Mouse (Mus musculus) cerebellum, adult 11-12 months (tissue): ENCODE results near the gene Foxi2.

Experiments used
- DNase-seq: peaks from one replicate; pipeline ENCODE4 v3.0.0; 2022

The Foxi2 gene

DNA sequence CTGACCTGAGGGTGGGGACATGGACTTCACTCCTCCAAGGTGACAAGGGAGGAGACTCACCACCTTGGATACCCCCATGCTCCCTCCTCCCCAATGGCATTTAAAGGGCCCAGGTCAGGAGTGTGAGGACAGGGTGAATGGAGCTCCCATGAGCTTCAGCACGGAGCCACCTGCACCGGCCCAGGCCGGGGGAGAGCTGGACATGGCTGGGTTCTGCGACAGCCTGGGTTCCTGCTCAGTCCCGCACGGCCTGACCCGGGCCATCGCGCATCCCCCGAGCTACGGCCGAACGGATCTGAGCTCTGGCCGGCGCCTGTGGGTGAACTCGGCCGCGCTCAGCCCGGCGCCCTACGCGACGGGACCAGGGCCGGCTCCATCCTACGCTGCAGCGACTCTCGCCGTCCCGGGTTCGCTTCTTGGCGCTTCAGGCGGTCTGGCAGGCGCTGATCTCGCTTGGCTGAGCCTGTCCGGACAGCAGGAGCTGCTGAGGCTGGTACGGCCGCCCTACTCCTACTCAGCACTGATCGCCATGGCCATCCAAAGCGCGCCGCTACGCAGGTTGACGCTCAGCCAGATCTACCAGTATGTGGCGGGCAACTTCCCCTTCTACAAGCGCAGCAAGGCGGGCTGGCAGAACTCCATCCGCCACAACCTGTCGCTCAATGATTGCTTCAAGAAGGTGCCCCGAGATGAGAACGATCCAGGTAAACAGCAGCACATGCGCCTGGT lies at the start of gene Foxi2:
TSS of gene Foxi2 (plus strand) at position 72 of the 729 bp plus-strand sequence.
- DNase-seq = no peak

DNA sequence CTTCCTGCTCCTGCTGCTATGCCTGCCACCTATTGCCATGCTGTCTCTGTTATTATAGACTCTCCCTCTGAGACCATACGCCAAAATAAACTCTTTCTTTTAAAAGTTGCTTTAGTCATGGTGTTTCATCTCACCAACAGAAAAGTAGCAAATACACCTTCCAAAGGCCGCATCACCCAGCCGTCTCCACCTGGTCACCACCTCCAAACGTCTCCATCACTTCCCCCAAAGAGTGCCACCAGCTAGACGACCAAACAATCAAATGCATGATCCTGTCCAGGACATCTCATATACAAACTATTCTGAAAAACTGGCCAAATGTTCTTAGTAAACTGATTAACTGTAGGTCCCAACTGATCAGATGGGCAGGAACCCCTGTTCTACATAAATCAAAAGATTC lies 45.5 kb upstream of the Foxi2 start:
- no peak for DNase-seq

DNA sequence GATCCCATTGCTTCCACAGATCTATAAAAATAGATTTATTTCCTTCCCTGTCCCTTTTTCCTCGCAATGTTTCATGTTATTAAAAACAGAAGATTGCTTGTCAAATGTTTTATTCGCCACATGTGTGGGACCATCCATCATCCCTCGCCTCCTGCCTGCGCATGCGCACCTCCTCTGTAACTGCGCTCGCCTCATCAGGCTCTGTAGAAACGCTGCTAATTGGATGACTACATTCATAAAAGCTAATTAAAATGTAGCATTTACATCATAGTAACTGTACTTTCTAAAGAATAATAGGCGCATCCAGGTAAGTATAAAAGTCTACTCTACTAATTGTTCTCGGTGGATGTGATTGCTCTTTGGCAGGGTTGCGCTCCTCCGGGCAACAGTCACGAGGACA lies 34.1 kb upstream of the Foxi2 start:
- no peak for DNase-seq

DNA sequence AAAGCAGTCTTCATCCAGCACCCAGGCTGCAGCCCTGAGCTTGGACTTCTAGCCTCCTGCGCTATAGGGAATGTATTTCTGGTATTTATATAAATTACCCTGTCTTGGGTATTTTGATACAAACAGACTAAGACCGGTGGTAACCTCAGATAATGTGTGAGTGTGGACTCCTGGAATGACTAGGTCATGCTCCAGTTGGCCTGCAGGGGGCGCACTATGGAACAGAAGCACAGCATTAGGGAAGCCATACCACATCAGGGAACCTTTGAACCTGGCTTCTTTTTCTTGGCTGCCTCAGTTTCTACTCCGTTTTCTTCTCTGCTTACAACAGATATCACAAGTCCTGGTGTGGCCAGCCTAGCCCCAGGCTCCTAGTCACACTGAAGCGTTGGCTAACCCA lies 33.2 kb upstream of the Foxi2 start:
- no peak for DNase-seq

DNA sequence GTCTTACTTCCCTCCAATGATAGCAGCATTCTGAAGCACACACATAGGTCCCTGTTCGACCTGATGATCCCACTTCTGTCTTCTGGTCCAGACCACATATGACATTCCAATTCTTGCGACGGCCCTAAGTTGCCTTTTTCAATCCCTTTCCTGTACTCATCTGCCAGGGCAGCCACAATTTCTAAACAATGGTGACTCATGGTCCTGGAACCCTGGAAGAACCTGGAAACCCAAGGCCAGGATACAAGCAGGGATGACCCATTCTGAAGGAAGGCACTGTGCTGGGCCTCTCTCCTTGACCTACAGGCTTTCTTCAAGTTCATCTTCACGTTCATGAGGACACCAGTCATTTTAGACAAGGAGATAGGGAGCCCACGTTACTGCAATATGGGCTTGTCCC lies 31.8 kb upstream of the Foxi2 start:
- DNase-seq = no peak

DNA sequence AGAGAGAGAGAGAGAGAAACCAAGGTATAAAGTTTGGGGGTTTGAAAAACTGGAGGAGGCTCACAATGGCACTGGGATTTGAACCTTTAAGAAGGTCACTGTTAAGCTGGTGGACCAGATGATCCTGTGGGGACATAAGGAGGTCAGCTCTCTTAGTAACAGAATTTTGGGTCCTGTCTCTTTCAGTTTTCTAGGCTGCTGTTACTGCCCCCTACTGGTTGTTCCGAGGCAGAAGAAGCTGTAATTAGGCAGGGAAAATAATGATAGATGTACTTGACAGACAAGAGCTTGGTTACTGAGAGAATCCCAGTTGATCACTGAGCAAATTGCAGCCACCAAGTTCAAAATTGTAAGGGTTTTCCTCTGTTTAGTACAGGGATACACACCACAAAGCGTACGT lies 21.1 kb upstream of the Foxi2 start:
- no peak for DNase-seq

DNA sequence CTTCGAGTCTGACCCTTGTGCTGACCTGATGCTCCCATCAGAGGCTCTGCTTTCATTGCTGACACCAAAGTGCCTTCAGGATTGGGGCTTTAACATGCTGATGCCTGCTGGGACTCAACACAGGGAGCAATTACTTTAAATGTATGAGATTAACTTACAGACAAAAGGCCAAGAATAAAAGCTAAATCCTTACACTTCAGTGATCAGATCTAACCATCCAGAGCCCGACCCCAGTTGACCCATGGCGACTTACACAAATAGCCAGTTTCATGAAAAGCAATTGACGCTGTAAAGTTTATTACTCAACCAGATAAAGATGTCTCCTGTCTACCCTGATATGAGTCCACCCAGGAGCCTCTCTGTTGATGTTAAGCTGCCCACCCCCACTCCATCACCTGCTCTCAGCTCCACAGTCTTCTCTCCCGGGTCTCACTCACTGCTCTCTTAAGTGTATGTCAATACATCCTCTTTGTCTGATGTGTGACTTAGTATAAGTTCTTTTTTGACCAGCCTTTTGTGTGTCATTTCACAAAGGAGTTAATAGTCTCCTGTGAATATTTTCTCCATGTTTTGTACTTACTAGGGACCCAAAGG lies 17.1 kb upstream of the Foxi2 start:
- DNase-seq = no peak

DNA sequence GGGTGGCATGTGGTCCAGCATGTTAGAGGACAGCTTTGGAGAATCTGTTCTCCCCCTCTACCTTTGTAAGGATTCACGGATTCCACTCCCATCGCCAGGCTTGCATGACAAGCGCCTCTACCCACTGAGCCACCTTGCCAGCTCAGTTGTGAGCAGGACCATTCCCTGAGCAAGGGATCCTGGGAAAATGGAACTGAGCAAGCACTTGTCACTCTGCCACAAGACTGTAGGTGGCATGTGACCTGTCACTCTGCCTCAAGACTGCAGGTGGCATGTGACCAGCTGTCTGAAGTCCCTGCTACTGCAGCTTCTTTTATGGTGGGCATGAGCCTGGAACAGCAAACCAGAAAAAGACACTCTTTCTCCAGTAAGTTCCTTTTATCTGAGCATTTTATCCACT lies 15.7 kb upstream of the Foxi2 start:
- DNase-seq = no peak

DNA sequence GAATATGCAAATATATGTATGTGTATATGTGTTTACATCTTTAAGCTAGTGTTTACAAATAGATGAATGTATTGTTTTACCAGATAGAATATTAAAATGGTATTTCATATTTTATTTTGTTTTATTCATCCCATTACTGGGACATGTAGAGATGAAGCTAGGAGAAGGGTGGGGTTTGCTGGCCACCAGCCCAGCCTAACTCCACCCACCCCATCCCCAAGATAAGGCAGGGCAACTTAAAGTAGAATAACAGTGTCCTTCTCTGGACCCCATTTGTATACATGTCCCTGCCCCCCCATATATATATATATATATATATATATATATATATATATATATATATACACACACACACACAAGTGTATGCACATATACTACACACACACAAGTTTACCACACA lies 14.9 kb upstream of the Foxi2 start:
- DNase-seq = no peak

DNA sequence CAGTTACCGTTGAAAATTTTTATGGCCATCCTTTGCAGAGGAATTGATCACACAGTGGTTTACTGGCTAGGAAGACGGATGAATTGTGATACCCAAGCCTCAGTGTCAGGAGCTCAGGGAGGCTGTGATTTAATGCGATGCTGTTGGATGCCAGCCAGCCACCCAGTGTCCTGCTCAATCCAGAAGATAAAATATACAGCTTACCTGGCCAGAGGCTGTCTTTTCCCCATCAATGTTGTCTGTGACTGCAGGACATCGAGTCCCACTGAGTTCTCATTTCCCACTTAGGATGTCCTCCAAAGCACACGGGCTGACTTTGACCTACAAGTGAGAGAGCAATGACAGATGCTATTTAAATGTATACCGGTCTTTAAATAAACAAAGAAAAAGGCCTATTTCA lies 13.0 kb upstream of the Foxi2 start:
- DNase-seq = no peak

DNA sequence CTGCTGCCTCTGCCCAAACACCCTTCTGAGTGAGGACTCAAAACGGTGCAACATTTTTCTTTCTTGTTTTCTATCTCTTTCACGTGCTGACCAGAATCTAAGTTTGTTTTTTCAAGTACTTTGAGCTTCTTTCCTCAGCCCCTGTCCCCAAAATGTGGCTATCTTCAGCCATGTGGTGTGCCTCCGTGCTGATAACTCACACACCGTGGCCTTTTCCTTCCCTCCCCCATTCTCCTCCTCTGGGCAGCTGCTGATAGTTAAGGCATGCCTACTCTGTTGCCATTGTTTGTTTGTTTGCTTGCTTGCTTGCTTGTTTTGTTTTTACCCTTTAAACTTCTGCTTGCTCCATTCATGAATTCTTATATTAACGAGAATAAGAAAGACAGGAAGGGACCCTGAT lies 12.2 kb upstream of the Foxi2 start:
- no peak for DNase-seq

DNA sequence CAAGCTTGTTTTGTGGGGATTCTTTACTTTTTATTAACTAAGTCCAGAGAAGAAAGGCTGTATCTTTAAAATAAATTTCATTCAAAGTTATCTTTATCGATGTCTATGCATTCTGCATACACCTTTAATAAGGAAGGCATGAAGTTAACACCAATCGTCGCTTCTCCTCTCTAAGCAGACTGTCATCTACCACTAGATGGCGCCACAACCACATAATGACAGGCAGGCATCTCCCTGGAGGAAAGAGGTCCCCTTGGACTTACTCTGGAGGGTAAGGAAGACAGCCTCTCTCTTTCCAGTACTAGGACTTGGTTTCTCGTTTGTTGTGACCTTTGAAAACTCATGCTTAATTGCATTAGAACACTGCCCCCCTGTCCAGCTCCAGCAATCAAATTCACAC lies 6.7 kb upstream of the Foxi2 start:
- DNase-seq = peak; percentile 16

DNA sequence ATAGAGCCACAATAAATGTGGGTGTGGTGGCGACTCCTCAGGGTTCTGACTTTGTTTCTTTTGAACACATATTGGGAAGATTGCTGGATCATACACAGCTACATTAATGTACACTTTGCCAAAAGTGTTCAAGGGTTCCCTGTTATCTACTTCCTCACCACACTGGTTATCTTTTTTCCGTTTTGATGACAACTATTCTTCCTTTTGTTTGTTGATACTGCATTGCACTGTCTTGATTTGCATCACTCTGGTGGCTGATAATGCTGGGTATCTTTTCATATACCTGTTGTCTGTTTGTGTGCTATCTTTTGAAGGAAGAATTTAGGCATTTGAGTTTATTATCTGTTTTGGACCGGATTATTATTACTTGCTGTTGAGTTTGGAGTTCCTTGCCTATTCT lies 3.3 kb upstream of the Foxi2 start:
- DNase-seq = no peak

DNA sequence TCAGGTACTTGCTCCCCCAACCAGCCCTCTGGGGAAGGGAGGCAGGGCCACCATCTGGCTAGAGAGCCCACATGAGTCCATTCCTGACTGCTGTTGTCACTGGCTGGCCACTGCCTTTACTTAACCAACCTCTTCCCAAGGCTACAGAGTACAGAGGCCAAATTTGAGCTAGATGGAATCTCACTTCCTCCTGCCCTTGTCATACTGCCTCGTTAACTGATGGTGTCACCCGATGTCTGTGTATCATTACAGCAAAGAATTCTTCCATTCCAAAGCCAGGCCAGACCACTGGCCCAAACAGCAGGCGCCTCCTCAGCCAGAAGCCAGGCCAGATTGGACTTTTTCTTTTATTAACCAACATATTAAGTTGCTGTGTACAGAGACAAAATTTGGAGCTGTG lies 1.6 kb upstream of the Foxi2 start:
- DNase-seq = no peak

DNA sequence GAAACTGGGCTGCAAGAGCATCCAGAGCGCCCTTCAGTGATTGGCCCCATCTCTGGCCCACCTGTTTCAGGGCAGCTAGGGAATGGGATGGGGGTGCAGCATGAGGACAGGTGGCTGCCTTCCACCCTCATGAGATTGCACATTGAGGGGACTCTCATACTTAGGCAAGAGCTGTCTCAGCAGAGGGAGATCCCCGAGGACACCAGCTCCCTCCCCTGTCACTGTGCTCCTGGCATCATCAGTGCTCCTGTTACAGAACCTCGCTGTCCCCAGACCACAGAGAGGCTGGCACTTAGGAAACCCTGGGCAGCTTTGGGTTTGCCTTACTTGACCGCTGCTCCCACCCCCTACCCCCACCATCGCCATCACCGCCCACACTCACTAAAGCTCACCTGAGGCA lies 2.2 kb downstream of the Foxi2 start:
- DNase-seq = no peak

DNA sequence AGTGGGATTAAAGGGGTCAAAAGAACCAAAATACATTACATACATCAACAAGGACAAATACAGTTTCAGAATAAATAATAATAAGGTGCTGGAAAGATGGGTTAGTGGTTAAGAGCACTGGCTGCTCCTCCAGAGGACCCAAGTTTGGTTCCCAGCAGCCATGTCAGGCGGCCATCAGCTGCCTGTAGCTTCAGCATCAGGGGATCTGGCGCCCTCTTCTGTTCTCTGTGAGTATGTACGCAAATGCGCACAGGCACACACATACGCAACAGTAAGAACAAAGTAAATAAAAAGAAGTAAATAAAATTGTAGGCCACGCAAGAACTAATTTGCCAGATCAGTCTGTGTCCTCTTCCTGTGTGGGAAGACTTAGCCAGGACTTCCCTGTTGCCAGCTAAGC lies 18.7 kb downstream of the Foxi2 start:
- DNase-seq = no peak

DNA sequence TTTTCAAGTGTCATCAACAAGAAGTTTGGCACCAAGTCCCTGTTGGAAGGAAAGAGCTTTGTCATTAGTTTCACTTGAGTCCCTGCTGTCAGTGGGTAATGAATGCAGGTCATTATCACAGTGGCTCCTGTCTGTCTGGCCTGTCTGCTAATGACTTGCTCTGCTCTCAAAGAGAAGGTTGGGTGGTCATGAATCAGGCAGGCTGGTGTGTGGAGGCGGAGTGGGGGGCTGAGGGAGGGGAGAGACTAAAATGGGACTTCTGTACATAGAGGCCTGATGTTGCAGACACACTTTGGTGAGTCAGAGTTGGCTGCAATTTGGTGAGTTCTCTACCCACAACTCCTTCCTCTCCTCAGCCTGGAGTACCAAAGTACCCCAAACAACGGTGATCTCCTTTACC lies 20.8 kb downstream of the Foxi2 start:
- DNase-seq = no peak

DNA sequence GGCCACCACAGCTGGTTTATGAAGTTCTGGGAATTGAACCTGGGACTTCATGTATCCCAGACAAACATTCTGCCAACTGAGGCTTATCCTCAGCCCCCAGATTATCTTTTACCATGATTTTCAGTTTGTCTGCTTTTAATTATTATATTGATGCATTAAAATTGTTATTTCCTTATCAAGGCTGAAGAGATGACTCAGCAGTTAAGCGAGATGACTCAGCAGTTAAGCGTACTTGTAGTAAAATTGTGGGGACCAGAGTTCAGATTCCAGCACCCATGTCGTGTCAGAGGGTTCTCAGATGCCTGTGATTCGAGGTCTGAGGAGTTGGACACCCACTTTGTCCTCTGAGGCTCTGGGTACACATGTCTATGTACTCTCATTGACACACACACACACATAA lies 33.8 kb downstream of the Foxi2 start:
- no peak for DNase-seq

DNA sequence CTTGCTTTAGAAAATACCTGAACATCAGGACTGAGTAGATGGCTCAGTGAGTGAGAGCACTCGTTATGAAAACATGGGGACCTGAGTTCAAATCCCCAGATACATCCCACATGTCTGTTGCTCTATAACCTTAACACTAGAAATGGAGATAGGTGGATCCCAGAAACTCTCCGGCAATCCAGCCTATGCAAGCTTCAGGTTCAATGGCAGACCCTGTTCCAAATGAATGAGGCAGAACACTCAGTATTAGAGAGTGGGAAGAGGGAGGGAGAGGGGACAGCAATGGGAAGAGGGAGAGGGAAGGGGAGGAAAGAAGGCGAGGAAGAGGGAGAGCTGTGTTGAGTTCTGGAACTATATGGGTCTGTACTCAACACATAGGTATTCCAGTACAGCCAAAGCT lies 41.2 kb downstream of the Foxi2 start:
- DNase-seq = no peak

DNA sequence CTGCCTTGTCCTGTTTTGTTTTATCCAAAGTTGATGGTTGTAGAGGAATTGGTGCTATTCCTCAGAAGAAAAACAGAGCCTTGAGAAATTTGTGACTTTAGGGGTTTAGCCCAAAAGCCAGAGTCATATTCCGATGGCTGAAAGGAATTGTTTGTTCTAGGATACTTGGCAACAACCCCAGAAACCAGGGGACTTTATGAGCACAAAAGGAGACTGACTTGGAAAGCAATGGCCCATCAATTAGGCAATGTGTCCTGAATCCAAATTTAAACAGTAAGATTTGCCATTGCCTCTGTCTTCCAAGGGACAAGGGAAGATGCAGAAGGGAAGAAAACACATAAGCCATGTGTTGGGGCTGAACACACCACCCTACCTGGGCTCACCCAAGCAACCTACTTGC lies 42.3 kb downstream of the Foxi2 start:
- no peak for DNase-seq

DNA sequence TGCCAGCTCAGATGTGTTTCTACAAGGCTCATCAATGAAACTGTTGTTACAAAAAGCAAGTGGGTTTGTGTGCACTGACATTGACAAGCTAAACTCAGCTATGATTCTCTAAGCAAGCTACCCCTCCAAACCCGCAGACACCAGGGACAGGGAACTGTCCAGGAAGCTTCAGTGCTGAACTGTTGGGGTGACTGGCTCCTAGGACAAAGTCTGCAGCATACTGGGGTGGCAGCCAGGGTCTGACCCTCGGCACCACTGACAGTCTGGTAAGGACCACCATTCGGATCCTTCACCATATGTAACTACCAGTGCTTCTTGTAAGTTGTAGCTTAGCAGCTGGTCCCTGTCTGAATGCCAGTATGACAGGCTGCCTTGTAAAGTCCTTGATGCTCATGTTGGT lies 43.6 kb downstream of the Foxi2 start:
- DNase-seq = no peak
